Mouse (Mus musculus) limb, embryonic 14.5 days (tissue): ENCODE measurements around the gene Gm10696. TPM values are rescaled to one million over a fixed set of nuclear protein-coding genes. Genes with fewer than 3 reads are reported as not detected.
"Not testable (repeated sequence)": the region's sequence is repeated elsewhere in the genome, so short reads cannot be mapped to it uniquely, and the experiment has no call there.

Experiments
- ATAC-seq: fragments of 200-750 bp; cut with Nextera tagmentation; 2 replicates; pipeline ENCODE4 v1.8.0; 2017; ENCODE audit warnings: low read depth, moderate number of reproducible peaks, moderate TSS enrichment; ENCODE audit not compliant: low FRiP score
- DNase-seq: peaks from one replicate; pipeline ENCODE4 v3.0.0-alpha.2; 2015; ENCODE audit warnings: low spot score
- H3K27ac ChIP-seq: fragments of 300-500 bp; sonication (generic); replicated peaks from 2 replicates; pipeline ENCODE4 v1.5.1; 2014; ENCODE audit warnings: low read depth, mild to moderate bottlenecking, low read length, moderate library complexity, mixed read lengths
- H3K27me3 ChIP-seq: fragments of 300-500 bp; sonication (generic); 2 replicates; pipeline ENCODE4 v1.6.1; 2014; ENCODE audit warnings: low read length, mixed read lengths; ENCODE audit not compliant: control insufficient read depth, insufficient read depth
- H3K36me3 ChIP-seq: fragments of 300-500 bp; sonication (generic); 2 replicates; pipeline ENCODE4 v1.6.1; 2014; ENCODE audit warnings: mild to moderate bottlenecking, low read length, moderate library complexity, mixed read lengths; ENCODE audit not compliant: control insufficient read depth, insufficient read depth
- H3K4me1 ChIP-seq: fragments of 300-500 bp; sonication (generic); 2 replicates; pipeline ENCODE4 v1.6.1; 2014; ENCODE audit warnings: antibody characterized with exemption, low read length, mixed read lengths; ENCODE audit not compliant: control insufficient read depth, insufficient read depth
- H3K4me2 ChIP-seq: fragments of 300-500 bp; sonication (generic); replicated peaks from 2 replicates; pipeline ENCODE4 v1.6.1; 2014; ENCODE audit warnings: low read depth, mild to moderate bottlenecking, low read length, moderate library complexity; ENCODE audit not compliant: severe bottlenecking
- H3K4me3 ChIP-seq: fragments of 300-500 bp; sonication (generic); replicated peaks from 2 replicates; pipeline ENCODE4 v1.5.1; 2014; ENCODE audit warnings: low read length
- H3K9ac ChIP-seq: fragments of 300-500 bp; sonication (generic); 2 replicates; pipeline ENCODE4 v1.6.1; 2014; ENCODE audit warnings: mild to moderate bottlenecking, low read depth, low read length, moderate library complexity; ENCODE audit not compliant: severe bottlenecking
- H3K9me3 ChIP-seq: fragments of 300-500 bp; sonication (generic); 2 replicates; pipeline ENCODE4 v1.6.1; 2016; ENCODE audit warnings: low read length; ENCODE audit not compliant: control insufficient read depth
- WGBS: fragments of 180-500 bp; shearing (Covaris S2); extraction: QIAGEN DNeasy Blood & Tissue Kit; methylation state at CpG from one replicate; pipeline ENCODE4 v1.1.7; 2014; 5-methylcytosine and 5-hydroxymethylcytosine counted together
- polyA plus RNA-seq, 2 experiments: library from polyadenylated mRNA; depleted of rRNA in 1 of 2; stranded (reverse) in 1 of 2; unstranded in 1 of 2; fragments of >200 nt; fragmentation: Nextera tagmentation in 1 of 2; extraction: Ambion mirVana in 1 of 2; gene quantifications; 2 replicates each; pipeline versions ENCODE4 v1.2.1 to v1.2.3; 2012 to 2014

Gm10696 gene
- not detected in 2 replicates for polyA plus RNA-seq (2012; rRNA removed)
- polyA plus RNA-seq (2014; fragmentation: Nextera tagmentation; extraction: Ambion mirVana) = not detected in 2 replicates

GRCm38 (mm10) chr3:94178093-94178492, at the start of gene Gm10696:
Gene Gm10696 (minus strand): TSS chr3:94178193.
- H3K4me3 ChIP-seq, H3K36me3 ChIP-seq, H3K4me2 ChIP-seq, H3K27me3 ChIP-seq, DNase-seq, ATAC-seq, H3K9me3 ChIP-seq, H3K4me1 ChIP-seq, H3K9ac ChIP-seq, H3K27ac ChIP-seq: not testable (repeated sequence)
- 92% methylated on average over 1 of the region's 1 CpGs for WGBS

GRCm38 (mm10) chr3:94196414-94196813, 18.4 kb upstream of the Gm10696 start, which contains the start of gene Gm5286:
Gene Gm5286 (plus strand): TSS chr3:94196714.
- H3K36me3 ChIP-seq, H3K27ac ChIP-seq, DNase-seq, H3K4me1 ChIP-seq, H3K27me3 ChIP-seq, H3K9ac ChIP-seq, H3K4me3 ChIP-seq, H3K4me2 ChIP-seq, ATAC-seq, H3K9me3 ChIP-seq: not testable (repeated sequence)
- 100% methylated on average over 2 of the region's 4 CpGs for WGBS

DNA sequence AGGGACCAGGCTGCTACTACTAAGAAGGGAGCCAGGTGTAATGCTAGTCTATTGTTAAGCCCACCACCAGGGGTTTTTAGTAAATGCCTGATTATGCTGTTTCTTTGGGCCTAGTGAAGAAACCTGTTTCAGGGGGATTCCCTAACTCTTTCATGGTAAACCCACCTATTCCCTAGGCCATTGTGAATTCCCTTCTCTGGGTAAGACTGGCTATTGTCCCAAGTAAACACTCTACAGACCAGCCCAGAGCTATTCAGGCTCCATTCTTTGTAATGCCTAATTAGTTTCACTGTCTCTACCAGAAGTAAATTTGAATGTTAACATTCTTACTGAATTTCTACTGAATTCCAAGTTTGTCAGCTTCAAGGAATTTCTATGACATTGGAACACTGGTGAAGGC, 10.6 kb downstream of the Gm10696 start:
- not testable (repeated sequence) for H3K4me3 ChIP-seq, DNase-seq, H3K9ac ChIP-seq, ATAC-seq, H3K9me3 ChIP-seq, H3K4me2 ChIP-seq, H3K27ac ChIP-seq, H3K27me3 ChIP-seq, H3K4me1 ChIP-seq, H3K36me3 ChIP-seq

Other genes with a start within 250 kb of the Gm10696 start
- gene Gm9117, start 234.7 kb downstream of the Gm10696 start, polyA plus RNA-seq (2012; rRNA removed) = not detected in 2 replicates
- gene Gm9117, start 234.7 kb downstream of the Gm10696 start, polyA plus RNA-seq (2014; fragmentation: Nextera tagmentation; extraction: Ambion mirVana) = not detected in 2 replicates
- not detected in 2 replicates for gene Tdpoz5, start 216.9 kb downstream of the Gm10696 start, polyA plus RNA-seq (2012; rRNA removed)
- not detected in 2 replicates for gene Tdpoz5, start 216.9 kb downstream of the Gm10696 start, polyA plus RNA-seq (2014; fragmentation: Nextera tagmentation; extraction: Ambion mirVana)
- gene Gm9125, start 123.3 kb downstream of the Gm10696 start, polyA plus RNA-seq (2012; rRNA removed) = not detected in 2 replicates
- not detected in 2 replicates for gene Gm9125, start 123.3 kb downstream of the Gm10696 start, polyA plus RNA-seq (2014; fragmentation: Nextera tagmentation; extraction: Ambion mirVana)
- gene Gm10697, start 105.5 kb downstream of the Gm10696 start, polyA plus RNA-seq (2012; rRNA removed) = not detected in 2 replicates
- not detected in 2 replicates for gene Gm10697, start 105.5 kb downstream of the Gm10696 start, polyA plus RNA-seq (2014; fragmentation: Nextera tagmentation; extraction: Ambion mirVana)
- gene Gm5286, start 18.5 kb upstream of the Gm10696 start, polyA plus RNA-seq (2012; rRNA removed) = not detected in 2 replicates
- not detected in 2 replicates for gene Gm5286, start 18.5 kb upstream of the Gm10696 start, polyA plus RNA-seq (2014; fragmentation: Nextera tagmentation; extraction: Ambion mirVana)
- not detected in 2 replicates for gene Gm4778, start 85.8 kb upstream of the Gm10696 start, polyA plus RNA-seq (2012; rRNA removed)
- gene Gm4778, start 85.8 kb upstream of the Gm10696 start, polyA plus RNA-seq (2014; fragmentation: Nextera tagmentation; extraction: Ambion mirVana) = not detected in 2 replicates
- gene Them4, start 131.9 kb upstream of the Gm10696 start, polyA plus RNA-seq (2012; rRNA removed) = 4.5 and 5.6 TPM in 2 replicates
- gene Them4, start 131.9 kb upstream of the Gm10696 start, polyA plus RNA-seq (2014; fragmentation: Nextera tagmentation; extraction: Ambion mirVana) = 11.8 and 13.1 TPM in 2 replicates
- 10.5 and 17.8 TPM in 2 replicates for gene Them5, start 163.9 kb upstream of the Gm10696 start, polyA plus RNA-seq (2012; rRNA removed)
- gene Them5, start 163.9 kb upstream of the Gm10696 start, polyA plus RNA-seq (2014; fragmentation: Nextera tagmentation; extraction: Ambion mirVana) = 49.3 and 73.5 TPM in 2 replicates
- 1.3 and 2.2 TPM in 2 replicates for gene C2cd4d, start 184.2 kb upstream of the Gm10696 start, polyA plus RNA-seq (2012; rRNA removed)
- 4.4 and 5.0 TPM in 2 replicates for gene C2cd4d, start 184.2 kb upstream of the Gm10696 start, polyA plus RNA-seq (2014; fragmentation: Nextera tagmentation; extraction: Ambion mirVana)
- 2.3 and 3.0 TPM in 2 replicates for gene Rorc, start 194.6 kb upstream of the Gm10696 start, polyA plus RNA-seq (2012; rRNA removed)
- 2.2 and 2.3 TPM in 2 replicates for gene Rorc, start 194.6 kb upstream of the Gm10696 start, polyA plus RNA-seq (2014; fragmentation: Nextera tagmentation; extraction: Ambion mirVana)
- 0.06 and 0.08 TPM in 2 replicates for gene Lingo4, start 220.3 kb upstream of the Gm10696 start, polyA plus RNA-seq (2012; rRNA removed)
- not detected in 2 replicates for gene Lingo4, start 220.3 kb upstream of the Gm10696 start, polyA plus RNA-seq (2014; fragmentation: Nextera tagmentation; extraction: Ambion mirVana)
- 1.5 and 2.8 TPM in 2 replicates for gene Tdrkh, start 235.1 kb upstream of the Gm10696 start, polyA plus RNA-seq (2012; rRNA removed)
- gene Tdrkh, start 235.1 kb upstream of the Gm10696 start, polyA plus RNA-seq (2014; fragmentation: Nextera tagmentation; extraction: Ambion mirVana) = 7.4 and 8.3 TPM in 2 replicates